Mouse (Mus musculus) limb, embryonic 14.5 days (tissue): ENCODE results near the gene Gm1123. TPM values are rescaled to one million over a fixed set of nuclear protein-coding genes. Genes with fewer than 3 reads are reported as not detected.

ENCODE experiments used
- ATAC-seq: fragments of 200-750 bp; cut with Nextera tagmentation; 2 replicates; pipeline ENCODE4 v1.8.0; 2017; ENCODE audit warnings: low read depth, moderate number of reproducible peaks, moderate TSS enrichment; ENCODE audit not compliant: low FRiP score
- DNase-seq: peaks from one replicate; pipeline ENCODE4 v3.0.0-alpha.2; 2015; ENCODE audit warnings: low spot score
- H3K27ac ChIP-seq: fragments of 300-500 bp; sonication (generic); replicated peaks from 2 replicates; pipeline ENCODE4 v1.5.1; 2014; ENCODE audit warnings: low read depth, mild to moderate bottlenecking, low read length, moderate library complexity, mixed read lengths
- H3K27me3 ChIP-seq: fragments of 300-500 bp; sonication (generic); 2 replicates; pipeline ENCODE4 v1.6.1; 2014; ENCODE audit warnings: low read length, mixed read lengths; ENCODE audit not compliant: control insufficient read depth, insufficient read depth
- H3K36me3 ChIP-seq: fragments of 300-500 bp; sonication (generic); 2 replicates; pipeline ENCODE4 v1.6.1; 2014; ENCODE audit warnings: mild to moderate bottlenecking, low read length, moderate library complexity, mixed read lengths; ENCODE audit not compliant: control insufficient read depth, insufficient read depth
- H3K4me1 ChIP-seq: fragments of 300-500 bp; sonication (generic); 2 replicates; pipeline ENCODE4 v1.6.1; 2014; ENCODE audit warnings: antibody characterized with exemption, low read length, mixed read lengths; ENCODE audit not compliant: control insufficient read depth, insufficient read depth
- H3K4me2 ChIP-seq: fragments of 300-500 bp; sonication (generic); replicated peaks from 2 replicates; pipeline ENCODE4 v1.6.1; 2014; ENCODE audit warnings: low read depth, mild to moderate bottlenecking, low read length, moderate library complexity; ENCODE audit not compliant: severe bottlenecking
- H3K4me3 ChIP-seq: fragments of 300-500 bp; sonication (generic); replicated peaks from 2 replicates; pipeline ENCODE4 v1.5.1; 2014; ENCODE audit warnings: low read length
- H3K9ac ChIP-seq: fragments of 300-500 bp; sonication (generic); 2 replicates; pipeline ENCODE4 v1.6.1; 2014; ENCODE audit warnings: mild to moderate bottlenecking, low read depth, low read length, moderate library complexity; ENCODE audit not compliant: severe bottlenecking
- H3K9me3 ChIP-seq: fragments of 300-500 bp; sonication (generic); 2 replicates; pipeline ENCODE4 v1.6.1; 2016; ENCODE audit warnings: low read length; ENCODE audit not compliant: control insufficient read depth
- POLR2A ChIP-seq: fragments of 200-500 bp; IDR thresholded peaks from 2 replicates; pipeline ENCODE4 v1.8.0; 2012; ENCODE audit warnings: inconsistent platforms, mild to moderate bottlenecking, moderate library complexity, borderline replicate concordance; ENCODE audit not compliant: insufficient read depth, insufficient read length; ENCODE audit errors: extremely low read depth
- WGBS: fragments of 180-500 bp; shearing (Covaris S2); extraction: QIAGEN DNeasy Blood & Tissue Kit; methylation state at CpG from one replicate; pipeline ENCODE4 v1.1.7; 2014; 5-methylcytosine and 5-hydroxymethylcytosine counted together
- polyA plus RNA-seq, 2 experiments: library from polyadenylated mRNA; depleted of rRNA in 1 of 2; stranded (reverse) in 1 of 2; unstranded in 1 of 2; fragments of >200 nt; fragmentation: Nextera tagmentation in 1 of 2; extraction: Ambion mirVana in 1 of 2; gene quantifications; 2 replicates each; pipeline versions ENCODE4 v1.2.1 to v1.2.3; 2012 to 2014

Gm1123 gene
- polyA plus RNA-seq, 2 experiments = 0.08 TPM; not detected in 1

DNA sequence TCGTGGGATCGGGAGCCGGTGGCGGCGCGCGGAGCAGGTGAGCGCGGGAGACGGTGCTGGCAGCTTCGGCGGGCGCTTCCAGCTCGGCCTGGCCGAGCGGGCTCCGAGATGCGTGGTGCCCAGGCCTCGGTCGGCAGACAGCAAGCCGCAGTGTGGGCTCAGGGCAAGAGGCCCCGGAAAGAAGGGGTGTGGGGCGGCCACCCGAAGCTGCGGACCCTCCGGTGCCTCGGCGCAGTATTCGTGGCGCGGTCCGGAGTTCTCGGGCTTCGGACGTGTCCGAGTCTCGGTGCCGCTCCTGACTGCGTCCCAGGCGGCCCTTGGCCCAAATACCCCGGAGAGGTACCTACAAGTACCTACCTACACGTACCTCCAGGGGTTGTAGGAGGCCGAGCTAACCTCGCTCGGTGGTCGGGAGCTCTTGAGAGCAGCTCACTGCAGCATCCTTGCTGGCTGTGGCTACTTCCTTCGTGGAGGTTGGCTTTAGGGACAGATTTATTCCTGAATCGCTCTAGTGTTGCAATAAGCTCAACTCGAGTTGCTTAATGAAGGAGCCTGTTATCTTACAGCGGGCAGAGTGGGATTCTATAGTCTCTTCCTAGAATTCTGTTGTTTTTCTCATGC is 48.9 kb downstream of the Gm1123 start:
- no peak overlapping the region for H3K27ac ChIP-seq
- peaks cover 5% of the 10 kb centered on the region; the same call in 1 of the 2 replicates for H3K4me1 ChIP-seq
- DNase-seq = no peak
- H3K9me3 ChIP-seq = no peaks in the 10 kb centered on the region
- WGBS = under 1% methylated on average over 50 of the region's 50 CpGs
- no peaks in the 10 kb centered on the region for H3K36me3 ChIP-seq
- ATAC-seq = peak; percentile 7; the same call in 1 of the 2 replicates
- H3K9ac ChIP-seq = peak overlapping the region; percentile 72
- H3K4me3 ChIP-seq = peak overlapping the region; percentile 81
- TF ChIP-seq POLR2A = no peak
- no peaks in the 10 kb centered on the region for H3K27me3 ChIP-seq
- H3K4me2 ChIP-seq = peak overlapping the region; percentile 87

DNA sequence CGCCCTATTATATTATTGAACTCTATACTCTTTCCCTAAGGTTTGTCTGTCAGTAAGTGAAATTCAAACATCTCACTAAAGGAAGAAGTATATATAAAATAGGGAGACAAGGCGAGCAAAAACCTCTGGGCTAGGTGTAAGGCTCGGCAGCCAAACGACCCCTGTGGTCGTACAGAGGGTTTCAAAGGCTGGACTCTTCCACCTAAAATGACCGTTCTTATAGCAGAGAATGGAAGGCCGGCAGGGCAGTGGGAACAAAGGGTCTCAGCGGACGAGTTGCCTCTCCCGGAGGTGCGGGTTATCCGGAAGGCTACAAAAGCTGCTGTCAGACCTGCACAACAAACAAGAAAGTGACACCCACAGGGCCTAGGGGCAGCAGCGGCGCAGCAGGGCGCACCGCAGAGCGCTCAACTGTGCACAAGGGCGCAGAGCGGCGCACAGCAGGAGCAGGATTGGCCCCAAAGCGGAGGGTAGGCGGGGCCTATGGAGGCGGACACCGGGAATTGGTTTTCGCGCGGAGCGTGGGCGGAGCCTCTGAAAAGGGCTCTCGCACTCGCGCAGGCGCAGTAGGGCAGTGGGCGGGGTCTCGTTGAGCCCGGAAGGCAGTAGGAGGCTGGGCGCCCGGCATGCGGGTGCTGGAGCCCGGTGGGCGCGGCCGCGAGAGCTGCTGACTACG is 49.6 kb downstream of the Gm1123 start, which contains the start of gene Faim:
TSS of gene Faim (plus strand) at position 574 of the 676 bp plus-strand sequence.
- peak within 1 kb of the TSS; percentile 87 for H3K4me2 ChIP-seq
- H3K27ac ChIP-seq = no peak within 1 kb of the TSS
- 2% methylated on average over 45 of the region's 45 CpGs for WGBS
- H3K4me1 ChIP-seq = peaks cover 5% of the 10 kb centered on the region; the same call in 1 of the 2 replicates
- H3K4me3 ChIP-seq = peak within 1 kb of the TSS; percentile 81
- peak; percentile 95; the same call in 1 of the 2 replicates for TF ChIP-seq POLR2A
- no peaks in the 10 kb centered on the region for H3K9me3 ChIP-seq
- DNase-seq (peak; percentile 96), ATAC-seq (peak; percentile 97)
- no peaks in the 10 kb centered on the region for H3K27me3 ChIP-seq
- H3K9ac ChIP-seq = peak within 1 kb of the TSS; percentile 72
- H3K36me3 ChIP-seq = no peaks in the 10 kb centered on the region

DNA sequence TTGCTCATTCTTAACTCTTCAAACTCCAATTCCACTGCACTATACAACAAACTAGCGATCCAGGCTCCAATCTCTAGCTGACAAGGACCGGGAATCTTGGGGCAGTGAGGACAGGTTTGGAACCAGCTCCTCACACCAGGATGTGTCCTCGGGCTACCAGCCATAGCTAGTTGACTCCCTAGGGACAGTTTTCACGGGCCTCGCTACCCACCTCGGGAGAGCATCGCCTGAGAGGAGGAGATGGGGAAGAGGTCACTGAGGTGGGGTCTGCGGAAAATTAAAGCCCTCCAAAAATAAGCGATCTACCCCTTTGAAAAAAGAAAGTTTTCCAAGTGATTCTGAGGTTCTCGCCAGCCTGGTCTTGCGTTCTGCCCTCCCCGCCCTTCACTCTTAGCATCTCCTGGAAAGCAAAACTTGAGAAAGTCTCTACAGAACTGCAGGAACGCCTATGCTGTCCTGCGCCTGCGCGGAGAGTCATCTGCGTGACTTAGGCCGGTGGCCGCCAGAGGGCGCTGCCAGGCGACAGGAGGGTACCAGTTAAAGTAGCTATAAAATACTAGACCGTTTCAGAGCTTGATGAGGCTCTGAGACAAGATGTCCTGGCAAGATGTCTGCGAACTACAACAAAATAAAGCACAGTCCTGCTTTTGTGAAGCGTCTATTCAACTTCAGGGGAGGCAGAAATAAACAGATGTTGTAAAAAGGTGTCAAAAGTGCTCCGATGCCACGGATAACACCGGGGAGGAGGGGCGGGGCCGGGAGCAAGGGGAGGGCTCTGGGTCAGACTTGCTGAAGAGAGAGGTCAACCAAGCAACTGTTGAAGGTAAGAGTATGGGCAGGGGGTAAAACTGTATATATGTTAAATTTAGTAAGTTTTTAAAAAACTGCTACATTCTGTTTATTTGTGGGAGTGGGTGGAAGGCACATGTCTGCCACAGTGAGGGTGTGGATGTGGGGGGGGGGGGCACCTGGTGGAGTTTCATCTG is 55.8 kb downstream of the Gm1123 start:
- peak overlapping the region; percentile 45 for H3K4me2 ChIP-seq
- peak; percentile 74 for DNase-seq
- H3K4me1 ChIP-seq = 0 out of 2 replicates have a peak, but pooled peaks cover 3% of the 10 kb centered on the region
- H3K4me3 ChIP-seq = peak overlapping the region; percentile 23
- ATAC-seq = peak; percentile 79; the same call in 1 of the 2 replicates
- no peak overlapping the region for H3K9ac ChIP-seq
- no peaks in the 10 kb centered on the region for H3K9me3 ChIP-seq
- H3K36me3 ChIP-seq = no peaks in the 10 kb centered on the region
- 5% methylated on average over 29 of the region's 29 CpGs for WGBS
- no peak for TF ChIP-seq POLR2A
- H3K27ac ChIP-seq = no peak overlapping the region
- H3K27me3 ChIP-seq = peaks cover 11% of the 10 kb centered on the region

DNA sequence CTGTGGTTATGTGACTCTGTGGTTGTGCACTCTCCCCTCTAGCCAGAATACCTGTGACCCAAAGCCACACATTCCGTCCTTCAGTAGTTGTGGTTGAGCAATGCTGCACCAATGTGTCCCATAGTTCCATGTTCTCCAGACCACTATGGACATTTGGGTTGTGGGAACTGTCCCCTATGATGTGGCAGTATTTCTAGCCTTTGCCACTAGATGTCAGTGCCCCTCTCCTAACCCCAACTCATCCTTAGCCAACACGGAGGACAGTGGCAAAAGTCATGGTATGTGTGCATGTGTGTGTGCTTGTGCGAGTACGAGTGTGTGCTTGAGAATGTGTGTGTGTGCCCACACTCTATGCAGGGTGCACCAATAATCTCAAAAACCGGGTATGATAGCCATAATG is 59.0 kb downstream of the Gm1123 start:
- Histone ChIP-seq H3K36me3 (no peaks in the 10 kb centered on the region), H3K27ac (no peak overlapping the region), H3K9ac (no peak overlapping the region), H3K4me1 (peaks cover 9% of the 10 kb centered on the region), H3K4me2 (no peak overlapping the region), H3K9me3 (no peaks in the 10 kb centered on the region), H3K4me3 (no peak overlapping the region), H3K27me3 (peaks cover 33% of the 10 kb centered on the region)
- WGBS = 39% methylated on average over 5 of the region's 5 CpGs
- TF ChIP-seq POLR2A = no peak
- no peak for DNase-seq
- ATAC-seq = no peak

DNA sequence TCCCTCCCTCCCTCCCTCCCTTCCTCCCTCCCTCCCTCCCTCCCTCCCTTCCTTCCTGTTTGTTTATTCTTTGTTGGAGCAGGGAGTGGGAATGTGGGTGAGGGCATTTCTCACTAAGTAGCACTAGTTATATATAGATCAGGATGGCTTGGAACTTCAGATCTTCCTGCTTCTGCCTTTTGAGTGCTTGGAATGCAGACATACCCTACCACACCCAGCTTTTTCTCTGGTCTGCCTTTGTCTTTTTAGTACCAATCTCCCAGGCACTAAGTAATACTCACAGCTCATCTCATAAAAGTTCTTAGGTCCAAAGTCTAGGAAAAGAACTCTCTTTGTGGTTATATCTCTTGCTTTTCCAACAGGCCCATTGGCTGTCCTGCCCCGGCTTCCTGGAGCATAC is 59.4 kb downstream of the Gm1123 start:
- 95% methylated on average over 1 of the region's 1 CpGs for WGBS
- no peak for DNase-seq
- H3K9me3 ChIP-seq = no peaks in the 10 kb centered on the region
- no peak overlapping the region for H3K9ac ChIP-seq
- H3K4me1 ChIP-seq = peaks cover 9% of the 10 kb centered on the region
- no peak overlapping the region for H3K27ac ChIP-seq
- no peak for ATAC-seq
- H3K36me3 ChIP-seq = no peaks in the 10 kb centered on the region
- no peak overlapping the region for H3K4me3 ChIP-seq
- no peak for TF ChIP-seq POLR2A
- H3K27me3 ChIP-seq = peaks cover 35% of the 10 kb centered on the region
- no peak overlapping the region for H3K4me2 ChIP-seq
